Mouse (Mus musculus): Measurements from ENCODE around the gene Pi4k2a.

The Pi4k2a gene

DNA sequence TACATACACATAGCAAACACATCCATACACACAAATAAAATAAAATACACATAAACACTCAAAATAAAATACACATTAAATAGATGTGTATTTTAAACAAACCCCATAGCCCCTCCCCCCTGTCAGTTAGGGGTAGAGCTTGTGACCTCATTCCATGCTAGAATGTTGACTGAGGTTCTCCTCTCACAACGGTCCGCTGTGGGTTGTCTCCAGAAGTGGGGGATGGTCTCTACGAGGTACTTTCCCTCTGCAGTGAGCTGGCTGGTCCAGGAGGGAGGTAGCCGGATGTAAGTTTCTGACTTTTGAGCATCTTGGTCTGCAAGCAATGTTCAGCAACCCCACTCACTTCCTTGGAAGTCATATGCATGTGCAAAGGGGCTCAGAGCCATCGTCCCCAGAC, 73.5 kb downstream of the Pi4k2a start, which contains the start of gene Zfyve27:
Gene Zfyve27, plus strand, starts transcription at position 188 of the 400 bp plus-strand sequence.
- no peak for DNase-seq (ENCODE audit: low read depth, low spot score)

DNA sequence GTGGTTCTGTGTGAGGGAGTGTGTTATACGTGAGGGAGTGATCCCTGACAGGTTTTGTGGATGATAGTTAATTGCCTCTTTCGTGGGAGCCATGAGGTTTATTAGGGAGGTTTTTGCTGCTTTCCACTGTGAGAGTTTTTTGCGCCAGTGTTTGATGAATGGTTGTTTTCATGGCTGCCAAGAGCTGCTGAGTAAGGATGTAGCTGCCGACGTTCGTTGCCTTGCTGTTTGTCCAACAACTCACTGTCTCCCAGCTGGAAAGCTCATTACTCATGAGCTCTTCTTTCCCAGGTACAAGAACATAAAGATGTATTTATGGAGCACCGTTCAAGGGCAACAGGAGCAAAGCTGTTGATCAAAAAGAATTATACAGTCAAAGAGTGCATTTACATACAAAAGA, 73.9 kb downstream of the Pi4k2a start:
- no peak for DNase-seq (ENCODE audit: low read depth, low spot score)

DNA sequence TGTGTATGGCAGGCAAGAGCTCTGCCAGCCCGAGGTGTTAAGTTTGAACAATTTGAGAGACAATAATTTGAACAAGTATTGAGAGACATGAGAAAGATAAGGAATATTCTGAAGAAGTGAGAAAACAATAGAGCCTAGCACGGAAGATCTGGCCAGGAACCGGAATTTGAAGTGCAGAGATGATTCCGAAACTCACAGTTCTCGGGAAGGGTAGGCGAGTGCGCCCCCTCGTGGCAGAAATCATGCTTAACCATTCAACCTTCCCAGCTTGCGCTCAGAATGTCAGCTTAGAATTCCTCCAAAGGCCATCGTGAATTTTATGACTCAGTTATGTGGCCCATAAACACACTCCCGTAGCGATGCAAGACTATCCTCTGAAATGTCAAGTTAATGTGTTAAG, 75.9 kb downstream of the Pi4k2a start:
- peak; percentile 75 for DNase-seq (ENCODE audit: low read depth, low spot score)

DNA sequence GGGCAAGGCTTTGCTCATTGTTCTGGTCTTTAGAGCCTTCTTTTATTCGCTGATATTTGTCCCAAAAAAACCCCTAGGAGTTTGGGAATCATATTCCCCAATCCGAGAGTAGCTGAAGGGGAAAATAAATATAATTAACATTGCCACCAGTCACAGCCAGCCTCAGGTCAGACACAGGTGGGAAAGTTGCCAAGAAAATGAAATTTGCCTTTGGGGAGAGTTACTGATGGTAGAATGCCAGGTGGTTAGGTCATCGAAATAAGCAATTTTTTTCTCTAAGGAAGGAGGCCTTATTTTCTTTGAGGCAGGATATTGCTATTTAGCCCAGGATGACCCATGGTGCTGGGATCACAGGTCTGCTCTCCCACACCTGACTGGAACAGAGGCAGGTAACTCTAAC, 76.5 kb downstream of the Pi4k2a start:
- DNase-seq (ENCODE audit: low read depth, low spot score) = no peak

DNA sequence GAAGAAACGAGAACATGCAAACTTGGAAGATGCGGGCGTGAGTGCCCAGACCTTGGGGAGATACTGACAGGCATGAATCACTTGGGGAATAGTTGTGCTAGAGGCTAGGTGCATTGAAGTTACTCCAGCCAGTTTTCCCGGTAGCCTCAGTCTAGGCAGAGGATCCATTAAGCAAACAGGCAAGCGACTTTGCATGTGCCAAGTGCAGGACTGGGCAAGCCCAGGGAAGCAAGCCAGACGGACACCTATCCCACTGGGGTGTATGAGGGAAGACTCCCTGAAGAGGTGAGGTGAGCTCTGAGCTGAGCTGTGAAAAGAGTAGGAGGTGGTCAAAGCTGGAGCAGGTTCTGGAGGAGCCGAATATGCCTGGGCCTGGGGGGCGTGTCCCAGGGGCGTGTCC, 77.2 kb downstream of the Pi4k2a start:
- no peak for DNase-seq (ENCODE audit: low read depth, low spot score)

DNA sequence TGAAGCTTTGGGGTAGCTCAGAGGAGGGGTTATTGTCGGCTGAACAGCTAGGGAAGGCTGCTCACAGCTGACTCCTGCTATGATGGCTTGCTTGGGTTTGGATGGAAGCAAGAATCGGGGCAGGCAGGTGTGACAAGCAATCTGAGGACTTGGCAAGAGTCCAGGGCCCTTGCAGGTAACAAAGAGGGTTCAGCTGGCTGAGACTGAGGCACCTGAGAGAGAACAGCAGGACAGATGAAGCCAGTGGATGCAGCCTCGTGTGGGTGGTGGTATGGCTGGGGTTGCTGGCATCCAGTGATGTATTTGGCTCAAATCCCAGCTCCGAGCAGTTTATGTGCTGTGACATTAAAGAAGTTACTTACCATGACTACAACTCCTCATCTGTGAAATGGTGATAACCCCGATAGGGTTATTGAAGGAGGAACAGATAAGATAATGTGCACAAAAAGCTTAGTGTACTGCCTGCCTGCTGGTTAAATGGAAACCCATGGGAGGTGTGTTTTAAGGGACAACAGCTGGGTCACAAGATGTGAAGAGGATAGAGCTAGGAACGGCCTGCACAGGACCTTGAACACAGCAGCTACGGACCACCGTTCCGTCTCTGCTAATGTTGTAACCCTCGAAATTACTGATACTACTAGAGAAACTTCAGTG, 79.2 kb downstream of the Pi4k2a start:
- no peak for DNase-seq (ENCODE audit: low read depth, low spot score)

DNA sequence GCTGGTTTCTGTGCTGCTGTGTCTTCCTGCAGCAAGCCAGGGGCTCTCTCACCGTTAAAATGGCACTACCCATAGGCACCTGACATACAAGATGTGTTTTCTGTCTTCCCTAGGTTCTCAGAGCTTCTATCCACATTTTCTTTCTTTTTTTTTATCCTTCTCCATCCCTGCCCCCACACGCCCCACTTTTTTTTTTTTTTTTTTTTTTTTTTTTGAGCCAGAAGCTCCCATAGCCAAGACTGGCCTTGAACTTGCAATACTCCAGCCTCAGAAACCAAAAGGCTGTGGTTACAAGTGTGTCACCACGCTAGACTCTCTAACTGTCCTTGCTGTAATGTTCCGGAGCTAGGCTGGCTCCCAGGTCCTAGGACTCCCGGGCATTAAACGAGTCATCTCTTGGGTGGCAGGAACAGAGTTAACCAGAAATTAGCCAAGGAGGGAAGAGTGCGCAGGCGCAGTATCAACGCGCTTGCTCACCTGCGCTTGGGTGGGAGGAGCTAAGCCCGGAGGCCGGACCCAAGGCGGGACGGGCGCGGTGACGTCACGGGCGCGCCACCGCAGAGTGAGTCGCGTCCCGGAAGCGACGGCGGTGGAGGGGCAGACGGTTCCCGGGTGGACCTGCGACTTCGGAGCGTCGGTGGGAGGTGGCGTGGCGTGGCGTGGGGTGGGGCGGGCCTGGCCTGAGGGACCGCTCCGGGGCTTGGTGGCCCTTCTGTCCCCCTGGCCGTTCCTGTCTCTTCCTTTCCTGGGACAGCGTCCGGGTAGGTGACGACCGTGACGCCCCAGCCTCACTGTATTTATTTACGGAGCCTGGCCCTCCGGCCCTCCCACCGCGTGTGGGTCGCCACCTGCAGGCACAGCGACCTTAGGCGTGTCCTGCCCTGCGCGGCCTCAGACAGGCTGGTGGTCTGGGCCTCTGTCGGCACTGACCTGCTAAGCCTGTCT, 80.0 kb downstream of the Pi4k2a start:
- DNase-seq (ENCODE audit: low read depth, low spot score) = peak; percentile 96
